Mouse (Mus musculus) bone marrow macrophage, adult 2 months (primary cell): Measurements from ENCODE around the gene Cacnb1. TPM values are rescaled to one million over a fixed set of nuclear protein-coding genes. Genes with fewer than 3 reads are reported as not detected.

Source experiments
- H3K27ac ChIP-seq: 2 replicates; pipeline ENCODE4 v1.5.1; 2012; ENCODE audit warnings: low read depth, low read length; ENCODE audit not compliant: insufficient read depth
- H3K4me1 ChIP-seq: 2 replicates; pipeline ENCODE4 v1.6.1; 2012; ENCODE audit warnings: low read length; ENCODE audit not compliant: control insufficient read depth, insufficient read depth
- H3K4me3 ChIP-seq: 2 replicates; pipeline ENCODE4 v1.5.1; 2012; ENCODE audit warnings: mild to moderate bottlenecking, low read length, moderate library complexity; ENCODE audit not compliant: insufficient read depth
- CTCF ChIP-seq: IDR thresholded peaks from 2 replicates; pipeline ENCODE4 v1.5.1; 2012; ENCODE audit warnings: low read depth, mild to moderate bottlenecking, low read length, moderate library complexity
- POLR2A ChIP-seq: IDR thresholded peaks from 2 replicates; pipeline ENCODE4 v1.6.1; 2012; ENCODE audit warnings: mild to moderate bottlenecking, low read depth, low read length, borderline replicate concordance
- polyA plus RNA-seq: library from polyadenylated mRNA; stranded (reverse); fragments of >200 nt; gene quantifications from 2 replicates; pipeline ENCODE4 v1.2.4, GENCODE M21; 2012; ENCODE audit not compliant: missing spikeins, insufficient read depth, insufficient read length

The Cacnb1 gene
- polyA plus RNA-seq, 1 experiment: 9.7 TPM

- TF ChIP-seq POLR2A (no peak), CTCF (no peak)
- no peak overlapping the region for H3K27ac ChIP-seq
- peaks cover 41% of the 10 kb centered on the region for H3K4me1 ChIP-seq
- H3K4me3 ChIP-seq: no peak overlapping the region
Measured at GRCm38 (mm10) chr11:98001986-98002385, 20.8 kb downstream of the Cacnb1 start.

- TF ChIP-seq CTCF (no peak), POLR2A (no peak)
- H3K27ac ChIP-seq: no peak overlapping the region
- peaks cover 47% of the 10 kb centered on the region for H3K4me1 ChIP-seq
- no peak overlapping the region for H3K4me3 ChIP-seq
Measured at GRCm38 (mm10) chr11:98001351-98001824, 21.4 kb downstream of the Cacnb1 start.

GRCm38 (mm10) chr11:98000378-98001140 is 22.3 kb downstream of the Cacnb1 start:
- peak overlapping the region; percentile 85; the same call in 1 of the 2 replicates for H3K27ac ChIP-seq
- TF ChIP-seq POLR2A (no peak), CTCF (no peak)

GRCm38 (mm10) chr11:97999748-98000147 is 23.1 kb downstream of the Cacnb1 start:
- TF ChIP-seq CTCF: no peak
- TF ChIP-seq POLR2A: no peak
- Histone ChIP-seq H3K27ac (peak overlapping the region; percentile 85), H3K4me3 (no peak overlapping the region), H3K4me1 (peaks cover 49% of the 10 kb centered on the region)

More at GRCm38 (mm10) chr11:98000378-98001140, 22.3 kb downstream of the Cacnb1 start:
- H3K4me3 ChIP-seq: no peak overlapping the region
- H3K4me1 ChIP-seq: peaks cover 49% of the 10 kb centered on the region

GRCm38 (mm10) chr11:97998898-97999608 is 23.8 kb downstream of the Cacnb1 start:
- Histone ChIP-seq H3K27ac (peak overlapping the region; percentile 85), H3K4me1 (peaks cover 51% of the 10 kb centered on the region), H3K4me3 (no peak overlapping the region)
- no peak for TF ChIP-seq CTCF
- no peak for TF ChIP-seq POLR2A

GRCm38 (mm10) chr11:97998074-97998793 is 24.6 kb downstream of the Cacnb1 start:
- Histone ChIP-seq H3K27ac (peak overlapping the region; percentile 85), H3K4me1 (peaks cover 50% of the 10 kb centered on the region), H3K4me3 (peak overlapping the region; percentile 6; the same call in 1 of the 2 replicates)
- no peak for TF ChIP-seq CTCF
- TF ChIP-seq POLR2A: no peak

GRCm38 (mm10) chr11:97997387-97997960 is 25.4 kb downstream of the Cacnb1 start:
- TF ChIP-seq CTCF (no peak), POLR2A (no peak)
- H3K4me3 ChIP-seq: peak overlapping the region; percentile 6; the same call in 1 of the 2 replicates
- peak overlapping the region; percentile 85 for H3K27ac ChIP-seq
- peaks cover 45% of the 10 kb centered on the region for H3K4me1 ChIP-seq

- TF ChIP-seq CTCF (no peak), POLR2A (no peak)
- Histone ChIP-seq H3K4me3 (no peak overlapping the region), H3K27ac (peak overlapping the region; percentile 85), H3K4me1 (peaks cover 49% of the 10 kb centered on the region)
Measured at GRCm38 (mm10) chr11:97996691-97997090, 26.1 kb downstream of the Cacnb1 start.

- H3K27ac ChIP-seq: peak within 1 kb of the TSS; percentile 85
- H3K4me1 ChIP-seq: peaks cover 49% of the 10 kb centered on the region
- peak within 1 kb of the TSS; percentile 76 for H3K4me3 ChIP-seq
- TF ChIP-seq POLR2A: no peak
- TF ChIP-seq CTCF: no peak; the same call in 1 of the 2 replicates
Measured at GRCm38 (mm10) chr11:97995564-97996288, 27.1 kb downstream of the Cacnb1 start, which contains the start of gene Arl5c. Gene Arl5c (minus strand): TSS chr11:97996181.
